Mouse (Mus musculus) frontal cortex, postnatal 14 days (tissue): ENCODE measurements around the gene Anks6.

Source experiments
- DNase-seq, 2 experiments: peaks; one replicate each; pipeline ENCODE4 v3.0.0; 2022; ENCODE audit warnings: low spot score in 2 of 2

Gene Anks6

DNA sequence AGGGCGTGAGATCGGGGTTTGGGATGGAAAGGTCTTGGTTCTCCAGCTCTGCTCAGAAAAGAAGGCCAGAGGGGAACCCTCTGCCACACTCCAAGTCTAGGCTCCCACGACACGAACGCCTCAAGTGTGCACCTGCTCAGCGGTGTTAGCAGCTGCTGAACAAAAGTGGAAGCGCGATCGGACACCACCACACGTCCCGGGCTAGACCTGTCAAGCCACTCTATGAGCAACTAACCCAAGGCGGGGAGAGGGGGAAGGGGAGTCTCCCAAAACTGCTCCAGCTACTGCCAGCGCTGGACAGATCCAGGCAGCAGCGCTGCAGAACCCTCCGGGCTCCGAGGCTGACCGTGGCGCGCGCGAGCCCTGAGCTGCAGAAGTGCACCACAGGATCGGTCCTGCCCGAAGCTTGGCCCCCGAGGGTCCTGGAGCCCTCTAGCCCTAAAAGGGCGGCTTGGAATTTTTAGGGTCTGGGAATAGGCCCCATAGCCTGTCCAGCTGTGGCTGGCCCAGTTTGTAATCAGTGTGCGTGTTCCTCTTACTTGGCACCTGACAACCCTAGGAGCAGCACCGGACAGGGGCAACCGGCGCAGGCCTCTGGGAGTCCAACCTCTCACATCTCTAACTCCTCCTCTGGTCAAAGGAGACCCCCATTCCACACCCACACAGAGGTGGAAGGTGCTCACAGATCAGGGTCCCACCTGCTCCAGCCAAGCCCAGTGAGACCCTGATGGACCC lies 66.8 kb downstream of the Anks6 start:
- peak in 1 of 2 experiments; percentile 36 for DNase-seq

DNA sequence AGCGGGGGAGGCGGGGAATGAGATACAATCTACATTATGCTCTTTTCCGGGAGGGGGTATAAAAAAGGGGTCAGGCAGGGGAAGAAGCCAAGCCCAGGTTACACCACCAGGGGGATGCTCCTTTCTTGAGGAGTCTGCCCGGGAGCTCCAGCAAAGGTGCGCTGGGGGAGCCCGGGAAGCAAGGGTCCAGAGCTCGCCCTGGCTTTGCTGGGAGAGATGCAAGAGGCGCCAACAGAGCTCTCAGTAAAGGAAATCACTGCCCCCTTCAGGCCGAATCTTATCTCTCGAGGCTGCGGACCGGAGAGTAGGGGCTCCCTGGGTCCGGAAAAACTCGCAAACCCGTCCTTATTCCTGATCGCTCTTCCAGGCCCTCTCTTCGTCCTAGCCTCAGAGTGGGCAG lies 67.4 kb downstream of the Anks6 start:
- peak; percentile 50 to 69 for DNase-seq

DNA sequence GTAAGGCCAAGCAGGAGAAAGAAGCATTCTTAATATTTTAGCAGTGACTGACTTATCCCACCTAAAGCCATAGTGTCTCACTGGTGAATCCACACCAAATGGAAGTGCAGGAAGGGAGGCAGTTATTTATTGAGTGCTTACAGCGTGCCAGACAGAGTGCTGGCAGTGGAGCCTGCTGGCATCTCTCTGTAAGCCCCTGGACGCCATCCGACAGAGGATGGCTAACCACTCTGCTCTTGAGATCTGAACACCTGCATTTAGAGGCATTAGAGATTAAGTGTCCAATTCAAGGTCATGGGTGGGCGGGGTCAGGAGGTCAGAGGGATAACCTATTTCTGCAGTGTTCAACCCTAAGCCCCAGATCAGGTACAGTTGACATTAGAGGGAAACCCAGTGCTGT lies 68.4 kb downstream of the Anks6 start:
- no peak for DNase-seq

DNA sequence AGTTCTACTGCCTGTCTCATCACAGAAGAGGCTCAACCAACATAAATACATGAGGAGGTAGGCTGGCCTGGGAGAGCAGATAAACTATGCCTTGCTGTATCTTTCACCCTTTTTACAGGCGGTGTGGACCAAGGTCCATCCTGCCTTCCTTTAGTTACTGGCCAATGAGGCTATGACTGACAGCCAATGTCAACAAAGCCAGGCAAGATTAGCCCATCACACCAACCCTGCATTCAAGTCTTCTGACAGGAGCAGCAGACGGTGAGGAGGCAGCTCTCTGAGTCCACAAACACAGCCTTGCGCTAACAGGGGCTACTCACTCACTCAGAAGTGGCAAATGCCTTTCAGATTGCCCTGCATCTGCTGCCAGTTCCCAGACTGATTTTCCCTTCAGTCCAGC lies 69.0 kb downstream of the Anks6 start:
- no peak for DNase-seq

DNA sequence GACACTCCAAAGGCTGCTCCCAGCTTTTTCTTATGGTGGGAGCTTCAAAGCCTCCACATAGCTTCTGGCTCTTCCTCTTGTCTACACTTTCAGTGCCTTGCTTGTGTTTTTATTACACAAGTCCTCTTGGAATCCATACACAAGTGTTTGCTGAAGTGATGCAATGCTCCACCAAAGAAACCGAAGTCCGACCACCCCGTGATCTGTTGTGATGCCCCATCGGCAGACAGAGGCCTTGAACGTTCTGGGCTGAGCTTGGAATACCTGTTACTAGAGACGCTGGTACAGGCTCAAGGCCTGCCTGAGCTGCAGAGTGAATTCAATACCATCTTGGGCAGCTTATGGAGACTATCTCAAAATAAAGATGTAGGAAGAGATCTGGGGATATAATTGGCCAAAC lies 69.4 kb downstream of the Anks6 start:
- no peak for DNase-seq

DNA sequence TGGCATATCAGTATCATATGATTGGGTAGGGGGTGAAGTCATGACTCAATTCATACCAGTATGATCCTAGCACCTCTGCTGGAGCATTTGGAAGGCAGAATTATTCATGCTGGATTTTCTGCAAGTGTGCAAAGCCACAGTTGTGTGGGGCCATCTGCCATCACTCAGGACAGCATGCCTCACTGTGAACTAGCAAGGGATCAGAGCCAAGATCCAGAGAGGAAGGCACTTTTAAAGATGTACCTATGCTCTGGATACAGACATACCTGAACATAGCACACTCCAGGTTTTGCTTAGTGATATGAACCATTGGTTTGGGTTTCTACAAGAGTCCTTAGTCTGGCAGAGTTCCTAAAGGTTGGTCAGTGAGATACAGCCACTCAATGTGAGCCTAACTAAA lies 71.2 kb downstream of the Anks6 start:
- no peak for DNase-seq

DNA sequence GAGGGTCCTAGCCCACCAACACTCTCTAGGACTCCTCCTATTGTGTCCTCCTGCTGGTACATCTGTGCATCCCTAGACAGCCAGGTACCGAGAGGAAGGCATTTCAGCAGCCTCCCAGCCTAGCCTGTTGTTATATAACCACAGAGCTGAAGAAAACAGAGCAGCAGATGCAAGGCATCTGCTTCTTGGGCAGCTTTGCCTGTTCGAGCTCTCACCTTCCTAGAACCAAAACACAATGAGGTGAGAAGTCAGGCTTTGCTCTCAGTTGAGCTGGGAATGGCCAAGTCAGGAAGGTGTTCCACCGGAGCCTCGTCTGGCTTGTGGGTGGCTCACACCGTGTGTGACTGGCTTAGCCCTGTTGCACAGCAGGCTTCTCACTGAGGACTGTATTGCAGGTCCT lies 74.3 kb downstream of the Anks6 start:
- DNase-seq, result no peak

DNA sequence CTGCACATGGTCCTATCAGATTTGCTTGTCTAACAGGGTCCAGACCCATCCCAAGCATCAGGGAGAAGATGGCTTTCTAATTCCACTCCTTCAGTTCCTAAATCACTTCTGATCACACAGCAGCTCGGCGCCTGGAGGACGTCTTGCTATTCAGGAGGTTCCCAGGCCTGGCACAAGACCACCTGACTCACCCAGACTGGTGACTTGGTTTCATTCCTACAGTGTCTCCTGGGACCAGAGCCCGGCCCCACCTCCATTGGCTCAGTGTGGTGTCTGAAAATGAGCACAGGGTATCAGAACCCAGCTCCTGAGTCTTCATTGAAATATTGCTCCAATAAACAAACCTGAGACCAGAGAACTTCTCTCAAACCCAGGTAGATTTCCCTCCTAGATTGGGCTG lies 75.1 kb downstream of the Anks6 start:
- DNase-seq, result no peak

DNA sequence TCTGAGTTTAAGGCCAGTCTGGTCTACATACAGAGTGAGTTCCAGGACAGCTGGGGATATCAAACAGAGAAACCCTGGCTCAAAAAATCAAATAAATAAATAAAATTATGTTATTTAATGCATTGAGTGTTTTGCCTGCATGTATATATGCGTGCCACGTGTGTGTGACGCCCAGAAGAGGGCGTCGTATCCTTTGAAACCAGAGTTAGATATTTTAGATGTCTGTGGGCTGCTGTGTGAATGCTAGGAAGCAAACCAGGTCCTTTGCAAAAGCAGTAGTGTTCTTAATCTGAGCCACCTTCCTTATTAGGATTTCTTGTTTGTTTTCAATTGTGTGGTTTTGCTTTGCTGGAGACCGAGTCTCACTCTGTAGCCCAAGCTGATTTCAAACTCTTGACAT lies 78.9 kb downstream of the Anks6 start:
- DNase-seq, result no peak

DNA sequence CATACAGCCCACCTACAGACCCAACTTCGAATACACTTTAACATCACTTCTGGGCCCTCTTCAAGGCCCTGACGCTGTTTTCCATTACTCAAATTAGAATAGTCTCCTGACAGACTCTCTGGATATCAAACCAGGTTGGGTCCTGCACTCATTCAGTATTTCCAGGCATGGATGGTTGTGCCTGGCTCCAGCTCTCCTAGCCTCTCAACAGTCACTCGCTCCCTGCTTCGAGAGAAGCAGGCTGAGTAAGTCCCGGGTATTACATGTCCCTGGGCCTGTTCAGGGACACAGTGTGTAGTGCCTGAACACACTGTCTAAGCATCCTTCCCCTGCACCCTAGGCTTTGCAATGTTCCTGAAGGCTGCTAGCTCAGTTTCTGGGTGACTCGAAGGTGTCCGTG lies 80.1 kb downstream of the Anks6 start:
- DNase-seq, result no peak

DNA sequence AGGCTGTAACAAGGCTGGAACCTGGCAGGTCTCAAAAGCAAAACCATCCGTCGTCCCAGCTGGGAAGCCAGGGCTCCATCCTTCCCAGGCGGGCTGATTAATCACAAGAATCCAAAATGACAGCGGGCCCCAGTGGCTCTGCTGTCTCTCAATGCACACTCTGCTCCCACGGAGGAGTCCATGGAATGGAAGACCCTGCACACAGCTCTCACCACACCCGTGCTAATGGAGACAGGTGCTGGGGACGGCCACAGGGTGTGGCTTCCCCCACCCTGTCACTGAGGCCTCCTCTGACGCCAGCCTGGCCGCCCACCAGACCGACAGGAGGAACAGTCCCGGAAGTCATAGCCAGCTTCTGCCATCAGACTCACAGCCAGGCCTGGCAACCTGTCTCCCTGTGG lies 80.6 kb downstream of the Anks6 start:
- no peak for DNase-seq

DNA sequence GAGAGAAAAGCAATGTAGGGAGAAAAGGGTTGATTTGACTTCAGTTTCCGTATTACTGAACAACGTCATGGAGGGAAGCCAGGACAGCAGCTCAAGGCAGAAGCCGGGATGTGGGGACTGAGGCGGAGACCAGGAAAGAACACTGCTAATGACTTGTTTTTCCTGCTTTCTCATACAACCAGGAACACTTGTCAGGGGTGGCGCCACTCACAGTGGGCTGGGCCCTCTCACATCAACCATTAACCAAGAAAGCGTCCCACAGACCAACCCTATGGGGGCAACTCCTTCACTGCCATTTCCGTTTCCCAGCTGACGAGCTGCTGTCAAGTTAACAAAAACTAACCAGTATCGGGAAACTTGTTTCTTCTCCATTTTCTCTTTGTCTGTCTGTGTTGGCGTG lies 83.9 kb downstream of the Anks6 start:
- DNase-seq, result no peak

DNA sequence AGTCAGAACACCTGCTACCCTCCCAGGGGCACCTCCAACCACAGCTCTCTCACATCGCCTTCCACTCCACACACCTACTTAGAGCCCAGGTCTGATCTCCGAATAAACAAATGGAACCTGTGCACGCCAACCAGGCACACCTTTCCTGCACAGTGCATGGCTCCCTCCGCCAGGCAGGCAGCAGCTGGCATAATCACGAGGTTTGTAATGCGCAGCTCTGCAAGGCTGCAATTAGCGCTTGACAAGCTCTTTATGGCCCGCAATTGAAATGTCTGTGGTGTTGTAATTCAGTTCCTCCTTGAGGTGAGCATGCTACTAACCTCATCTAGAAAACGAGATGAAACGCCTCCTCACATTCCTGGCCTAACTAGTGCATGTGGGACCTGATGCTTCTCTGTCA lies 89.2 kb downstream of the Anks6 start:
- DNase-seq, result no peak

DNA sequence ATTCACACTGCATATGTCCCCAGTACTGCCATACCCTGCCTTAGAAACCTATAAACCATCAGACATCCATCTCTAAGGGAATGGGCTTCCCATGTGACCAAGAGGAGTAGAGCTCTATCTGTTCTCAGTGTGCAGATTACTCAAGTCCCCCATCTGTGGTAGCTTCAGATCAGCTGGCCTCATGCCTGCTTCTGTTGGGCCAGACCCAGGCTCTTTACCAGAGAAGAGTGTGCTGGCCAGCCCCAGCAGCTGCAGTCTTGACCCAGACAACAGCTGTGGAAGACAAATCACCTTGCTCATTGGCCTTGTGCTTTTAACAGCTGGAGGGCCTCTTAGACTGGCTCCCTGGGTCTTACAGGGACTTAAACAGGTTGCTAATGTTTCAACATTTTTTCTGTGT lies 90.7 kb downstream of the Anks6 start:
- no peak for DNase-seq
